Mouse (Mus musculus): ENCODE data around the gene Pla2g5. TPM values are rescaled to one million over a fixed set of nuclear protein-coding genes. Genes with fewer than 3 reads are reported as not detected.
"Not testable (repeated sequence)": the region's sequence is repeated elsewhere in the genome, so short reads cannot be mapped to it uniquely, and the experiment has no call there.

Pla2g5 gene
- 1 to 10 TPM; 4.5 to 4.7 TPM for total RNA-seq (2021)
- long read RNA-seq, experiment 1, partial matches to known transcripts: 0 of 3 reads
- long read RNA-seq, experiment 1, other reads (novel, unspliced or antisense): 2 of 3 reads
- long read RNA-seq, experiment 2, partial matches to known transcripts: 0 of 2 reads
- long read RNA-seq, experiment 2, other reads (novel, unspliced or antisense): 0 of 2 reads

- intact Hi-C loops (cut with DNase I): no loop called here
- Histone ChIP-seq H3K27ac (no peak within 1 kb of the TSS), H3K4me3 (no peak within 1 kb of the TSS)
- TF ChIP-seq CTCF (IDR thresholded peaks at IDR 0.05): no peak
- no peak for DNase-seq (ENCODE audit: extremely low spot score in 1 of 2, low spot score in 2 of 2)
Measured at GRCm38 (mm10) chr4:138863344-138863998, at the start of gene Pla2g5. Gene Pla2g5, minus strand, starts transcription at chr4:138863482.

GRCm38 (mm10) chr4:138905624-138906337, 42.5 kb upstream of the Pla2g5 start:
- intact Hi-C loops (cut with DNase I): no loop called here
- TF ChIP-seq CTCF (IDR thresholded peaks at IDR 0.05): no peak
- Histone ChIP-seq H3K4me3 (no peak overlapping the region), H3K27ac (no peak overlapping the region)
- no peak for DNase-seq (ENCODE audit: extremely low spot score in 1 of 2, low spot score in 2 of 2)

- H3K27ac ChIP-seq: peak overlapping the region; percentile 69
- H3K4me3 ChIP-seq: no peak overlapping the region
- no peak for DNase-seq (ENCODE audit: extremely low spot score in 1 of 2, low spot score in 2 of 2)
- intact Hi-C loops (cut with DNase I): no loop called here
- TF ChIP-seq CTCF (IDR thresholded peaks at IDR 0.05): no peak
Measured at GRCm38 (mm10) chr4:138899361-138899760, 36.1 kb upstream of the Pla2g5 start.

GRCm38 (mm10) chr4:138893789-138894188, 30.5 kb upstream of the Pla2g5 start:
- intact Hi-C loops (cut with DNase I); DNase-seq (ENCODE audit: extremely low spot score in 1 of 2, low spot score in 2 of 2): not testable (repeated sequence)

GRCm38 (mm10) chr4:138892655-138893054, 29.4 kb upstream of the Pla2g5 start:
- Histone ChIP-seq H3K4me3 (no peak overlapping the region), H3K27ac (no peak overlapping the region)
- no peak for DNase-seq (ENCODE audit: extremely low spot score in 1 of 2, low spot score in 2 of 2)
- TF ChIP-seq CTCF (IDR thresholded peaks at IDR 0.05): no peak
- intact Hi-C loops (cut with DNase I): no loop called here

More at GRCm38 (mm10) chr4:138893789-138894188, 30.5 kb upstream of the Pla2g5 start:
- not testable (repeated sequence) for H3K27ac ChIP-seq, H3K4me3 ChIP-seq

GRCm38 (mm10) chr4:138889635-138890034, 26.4 kb upstream of the Pla2g5 start:
- intact Hi-C loops (cut with DNase I): no loop called here

GRCm38 (mm10) chr4:138889165-138889564, 25.9 kb upstream of the Pla2g5 start:
- H3K27ac ChIP-seq: no peak overlapping the region

More at GRCm38 (mm10) chr4:138889635-138890034, 26.4 kb upstream of the Pla2g5 start:
- H3K27ac ChIP-seq: no peak overlapping the region
- H3K4me3 ChIP-seq: no peak overlapping the region
- no peak for DNase-seq (ENCODE audit: extremely low spot score in 1 of 2, low spot score in 2 of 2)
- no peak for TF ChIP-seq CTCF (IDR thresholded peaks at IDR 0.05)

GRCm38 (mm10) chr4:138884261-138884660, 21.0 kb upstream of the Pla2g5 start:
- TF ChIP-seq CTCF (IDR thresholded peaks at IDR 0.05): peak; percentile 87
- 0 out of 2 replicates have a peak overlapping the region, but pooled peaks have one; percentile 77 for H3K27ac ChIP-seq
- intact Hi-C loops (cut with DNase I): loop anchor here (1.0 kb wide), 2 partner anchors 19 to 437 kb away; no protein-coding TSS in a partner anchor
- peak; percentile 84 to 87 for DNase-seq (ENCODE audit: extremely low spot score in 1 of 2, low spot score in 2 of 2)
- H3K4me3 ChIP-seq: no peak overlapping the region

More at GRCm38 (mm10) chr4:138889165-138889564, 25.9 kb upstream of the Pla2g5 start:
- DNase-seq (ENCODE audit: extremely low spot score in 1 of 2, low spot score in 2 of 2): no peak
- TF ChIP-seq CTCF (IDR thresholded peaks at IDR 0.05): no peak
- intact Hi-C loops (cut with DNase I): no loop called here
- H3K4me3 ChIP-seq: no peak overlapping the region

GRCm38 (mm10) chr4:138882179-138882578, 18.9 kb upstream of the Pla2g5 start:
- peak overlapping the region; percentile 53; the same call in 1 of the 2 replicates for H3K27ac ChIP-seq
- TF ChIP-seq CTCF (IDR thresholded peaks at IDR 0.05): no peak
- intact Hi-C loops (cut with DNase I): no loop called here
- peak; percentile 40 to 67 for DNase-seq (ENCODE audit: extremely low spot score in 1 of 2, low spot score in 2 of 2)
- no peak overlapping the region for H3K4me3 ChIP-seq

GRCm38 (mm10) chr4:138880811-138881584, 17.7 kb upstream of the Pla2g5 start:
- no peak for TF ChIP-seq CTCF (IDR thresholded peaks at IDR 0.05)
- H3K27ac ChIP-seq: no peak overlapping the region
- no peak for DNase-seq (ENCODE audit: extremely low spot score in 1 of 2, low spot score in 2 of 2)
- intact Hi-C loops (cut with DNase I): no loop called here
- no peak overlapping the region for H3K4me3 ChIP-seq

- DNase-seq (ENCODE audit: extremely low spot score in 1 of 2, low spot score in 2 of 2): no peak
- intact Hi-C loops (cut with DNase I): no loop called here
Measured at GRCm38 (mm10) chr4:138879808-138880207, 16.5 kb upstream of the Pla2g5 start.

More at GRCm38 (mm10) chr4:138879808-138880207, 16.5 kb upstream of the Pla2g5 start:
- TF ChIP-seq CTCF (IDR thresholded peaks at IDR 0.05): no peak
- no peak overlapping the region for H3K4me3 ChIP-seq
- H3K27ac ChIP-seq: no peak overlapping the region
